Mouse (Mus musculus): ENCODE results near the gene Evi5.

DNA sequence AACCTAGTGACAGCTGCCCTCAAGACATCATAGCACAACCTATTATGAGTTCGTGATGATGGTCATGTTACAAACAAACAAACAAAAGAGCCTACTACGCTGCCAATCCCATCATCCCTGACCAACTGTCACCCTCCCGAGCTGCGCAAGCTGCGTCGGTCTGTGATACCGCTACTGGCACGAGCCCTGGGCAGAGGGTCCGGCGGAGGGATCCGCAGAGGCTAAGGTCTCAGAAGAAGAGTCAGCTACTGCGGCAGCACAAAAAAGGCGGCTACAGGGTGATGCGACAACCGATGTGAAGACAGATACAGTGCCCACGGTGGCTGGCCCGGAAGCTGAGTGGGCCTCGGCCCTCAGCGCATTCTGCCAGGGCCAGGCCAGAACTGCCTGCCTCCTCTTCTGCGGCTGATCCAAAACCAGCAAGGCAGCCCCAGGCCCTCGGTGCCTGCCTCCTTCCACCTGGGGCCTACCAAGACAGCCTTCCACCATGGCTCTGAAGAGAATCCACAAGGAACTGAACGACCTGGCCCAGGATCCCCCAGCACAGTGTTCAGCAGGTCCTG, 44.8 kb downstream of the Evi5 start, which contains the start of gene Ube2d2b:
- TF ChIP-seq POLR2AphosphoS2 (IDR thresholded peaks at IDR 0.05; ENCODE audit: insufficient read length, low read depth) (no peak), MYOG (IDR thresholded peaks at IDR 0.05; ENCODE audit: control insufficient read depth in 1 of 3, insufficient read depth in 1 of 3, insufficient read length in 2 of 3, low read depth in 2 of 3) (no peak), POLR2A (IDR thresholded peaks at IDR 0.05; ENCODE audit: insufficient read length, low read depth) (no peak), USF1 (IDR thresholded peaks at IDR 0.05; ENCODE audit: low read depth) (no peak), TCF12 (IDR thresholded peaks at IDR 0.05; ENCODE audit: insufficient read depth, poor library complexity, severe bottlenecking) (no peak)

All from myocyte (in vitro differentiated cells).